Mouse (Mus musculus) adrenal gland, postnatal 36 days (tissue): ENCODE results near the gene Sdc4. TPM values are rescaled to one million over a fixed set of nuclear protein-coding genes. Genes with fewer than 3 reads are reported as not detected.

ENCODE experiments used
- DNase-seq, 2 experiments: peaks; one replicate each; pipeline ENCODE4 v3.0.0; 2021; ENCODE audit warnings: mixed read lengths in 1 of 2
- total RNA-seq, 2 experiments: library from RNA; stranded (reverse); gene quantifications; 2 replicates each; pipeline ENCODE4 v1.2.3; 2021

Gene Sdc4
- total RNA-seq, 2 experiments from 2014 or later = 116 to 144 TPM

- no peak for DNase-seq
These were observed 40.1 kb downstream of the Sdc4 start for GRCm38 (mm10) chr2:164403396-164404081.

GRCm38 (mm10) chr2:164402906-164403305 lies 40.8 kb downstream of the Sdc4 start, which contains the start of gene Rbpjl:
Rbpjl (plus strand) TSS chr2:164403141.
- DNase-seq = peak; percentile 81 to 88

- DNase-seq = no peak
These were observed 46.8 kb downstream of the Sdc4 start for GRCm38 (mm10) chr2:164396911-164397310.

GRCm38 (mm10) chr2:164396076-164396475 lies 47.6 kb downstream of the Sdc4 start:
- DNase-seq = no peak

- no peak for DNase-seq
These were observed 50.6 kb downstream of the Sdc4 start for GRCm38 (mm10) chr2:164393126-164393525.

GRCm38 (mm10) chr2:164389499-164389898 lies 54.2 kb downstream of the Sdc4 start:
- peak; percentile 86 to 90 for DNase-seq

- no peak for DNase-seq
These were observed 54.7 kb downstream of the Sdc4 start, which contains the start of gene Slpi for GRCm38 (mm10) chr2:164389020-164389419. Slpi (minus strand) TSS chr2:164389095.

GRCm38 (mm10) chr2:164386953-164387352 lies 56.7 kb downstream of the Sdc4 start:
- DNase-seq = peak; percentile 39 to 51

- DNase-seq = peak in 1 of 2 experiments; percentile 4
These were observed 57.5 kb downstream of the Sdc4 start for GRCm38 (mm10) chr2:164385927-164386763.

GRCm38 (mm10) chr2:164383656-164384399 lies 59.9 kb downstream of the Sdc4 start:
- peak in 1 of 2 experiments; percentile 49 for DNase-seq

- no peak for DNase-seq
These were observed 60.7 kb downstream of the Sdc4 start for GRCm38 (mm10) chr2:164382971-164383370.

GRCm38 (mm10) chr2:164381726-164382125 lies 62.0 kb downstream of the Sdc4 start:
- no peak for DNase-seq

- no peak for DNase-seq
These were observed 65.9 kb downstream of the Sdc4 start for GRCm38 (mm10) chr2:164377478-164378426.

Other genes starting within 250 kb of the Sdc4 start
- gene Wfdc15a, start 243.8 kb downstream of the Sdc4 start, total RNA-seq = not detected
- not detected for gene Wfdc15b, start 222.2 kb downstream of the Sdc4 start, total RNA-seq
- gene Svs2, start 205.4 kb downstream of the Sdc4 start, total RNA-seq = not detected
- gene Svs3b, start 187.2 kb downstream of the Sdc4 start, total RNA-seq = not detected
- not detected for gene Svs4, start 165.4 kb downstream of the Sdc4 start, total RNA-seq
- gene Svs3a, start 154.6 kb downstream of the Sdc4 start, total RNA-seq = not detected
- not detected for gene Svs6, start 127.1 kb downstream of the Sdc4 start, total RNA-seq
- gene Svs5, start 111.1 kb downstream of the Sdc4 start, total RNA-seq = 1 to 10 TPM; 2.7 to 4.3 TPM
- gene Slpi, start 54.8 kb downstream of the Sdc4 start, total RNA-seq = 10 to 100 TPM; 17.0 to 18.0 TPM
- not detected for gene Rbpjl, start 40.7 kb downstream of the Sdc4 start, total RNA-seq
- 1 to 10 TPM in 1 of 2 experiments, under 1 TPM in 1; 0.92 to 1.4 TPM for gene Matn4, start 38.7 kb downstream of the Sdc4 start, total RNA-seq
- gene Sys1, start 13.1 kb upstream of the Sdc4 start, total RNA-seq = 10 to 100 TPM; 28.3 to 33.2 TPM
- gene Gm20458, start 17.1 kb upstream of the Sdc4 start, total RNA-seq = 1 to 10 TPM; 5.0 to 8.4 TPM
- gene Trp53tg5, start 29.8 kb upstream of the Sdc4 start, total RNA-seq = not detected
- 10 to 100 TPM in 1 of 2 experiments, 1 to 10 TPM in 1; 8.0 to 12.5 TPM for gene Dbndd2, start 42.2 kb upstream of the Sdc4 start, total RNA-seq
- 10 to 100 TPM; 74.0 to 98.3 TPM for gene Pigt, start 53.6 kb upstream of the Sdc4 start, total RNA-seq
- not detected for gene Wfdc2, start 118.5 kb upstream of the Sdc4 start, total RNA-seq
- not detected for gene Spint3, start 129.6 kb upstream of the Sdc4 start, total RNA-seq
- under 1 TPM in 1 of 2 experiments, not detected in 1; 0.40 TPM for gene Wfdc6a, start 141.6 kb upstream of the Sdc4 start, total RNA-seq
- not detected for gene Eppin, start 149.7 kb upstream of the Sdc4 start, total RNA-seq
- not detected for gene Wfdc6b, start 169.6 kb upstream of the Sdc4 start, total RNA-seq
- gene Wfdc8, start 169.7 kb upstream of the Sdc4 start, total RNA-seq = not detected
- not detected for gene Wfdc16, start 194.9 kb upstream of the Sdc4 start, total RNA-seq
- not detected for gene Wfdc10, start 212.2 kb upstream of the Sdc4 start, total RNA-seq
- gene Wfdc9, start 212.7 kb upstream of the Sdc4 start, total RNA-seq = not detected
- not detected for gene Wfdc11, start 230.2 kb upstream of the Sdc4 start, total RNA-seq
- gene Wfdc13, start 241.2 kb upstream of the Sdc4 start, total RNA-seq = not detected